Mouse (Mus musculus): ENCODE measurements around the gene Sct. TPM values are rescaled to one million over a fixed set of nuclear protein-coding genes. Genes with fewer than 3 reads are reported as not detected.

Sct gene
- polyA plus RNA-seq, 1 experiment from 2014 or later, result 0.64 TPM

Other genes starting within 250 kb of the Sct start
- gene B4galnt4, start 218.0 kb downstream of the Sct start, polyA plus RNA-seq (2016; fragmentation: Nextera tagmentation; extraction: Ambion mirVana), result 2.0 and 2.5 TPM in 2 replicates
- gene Pkp3, start 200.9 kb downstream of the Sct start, polyA plus RNA-seq (2016; fragmentation: Nextera tagmentation; extraction: Ambion mirVana), result 0.41 and 0.50 TPM in 2 replicates
- 2.2 and 2.9 TPM in 2 replicates for gene Sigirr, start 178.6 kb downstream of the Sct start, polyA plus RNA-seq (2016; fragmentation: Nextera tagmentation; extraction: Ambion mirVana)
- 0.09 and 0.30 TPM in 2 replicates for gene Ano9, start 161.3 kb downstream of the Sct start, polyA plus RNA-seq (2016; fragmentation: Nextera tagmentation; extraction: Ambion mirVana)
- 58.0 and 65.9 TPM in 2 replicates for gene Ptdss2, start 156.8 kb downstream of the Sct start, polyA plus RNA-seq (2016; fragmentation: Nextera tagmentation; extraction: Ambion mirVana)
- 82.4 and 88.2 TPM in 2 replicates for gene Rnh1, start 106.3 kb downstream of the Sct start, polyA plus RNA-seq (2016; fragmentation: Nextera tagmentation; extraction: Ambion mirVana)
- 74.1 and 78.2 TPM in 2 replicates for gene Hras, start 85.1 kb downstream of the Sct start, polyA plus RNA-seq (2016; fragmentation: Nextera tagmentation; extraction: Ambion mirVana)
- gene Lrrc56, start 85.0 kb downstream of the Sct start, polyA plus RNA-seq (2016; fragmentation: Nextera tagmentation; extraction: Ambion mirVana), result 2.5 and 3.5 TPM in 2 replicates
- 1.3 and 1.4 TPM in 2 replicates for gene Lmntd2, start 65.1 kb downstream of the Sct start, polyA plus RNA-seq (2016; fragmentation: Nextera tagmentation; extraction: Ambion mirVana)
- gene Rassf7, start 63.3 kb downstream of the Sct start, polyA plus RNA-seq (2016; fragmentation: Nextera tagmentation; extraction: Ambion mirVana), result 12.9 and 16.2 TPM in 2 replicates
- 56.4 and 59.3 TPM in 2 replicates for gene Phrf1, start 50.3 kb downstream of the Sct start, polyA plus RNA-seq (2016; fragmentation: Nextera tagmentation; extraction: Ambion mirVana)
- 1.1 and 1.7 TPM in 2 replicates for gene Irf7, start 12.7 kb downstream of the Sct start, polyA plus RNA-seq (2016; fragmentation: Nextera tagmentation; extraction: Ambion mirVana)
- gene Cdhr5, start 2.3 kb downstream of the Sct start, polyA plus RNA-seq (2016; fragmentation: Nextera tagmentation; extraction: Ambion mirVana), result not detected in 2 replicates
- gene Drd4, start 12.9 kb upstream of the Sct start, polyA plus RNA-seq (2016; fragmentation: Nextera tagmentation; extraction: Ambion mirVana), result 0.06 and 0.15 TPM in 2 replicates
- 34.3 and 35.6 TPM in 2 replicates for gene Deaf1, start 48.6 kb upstream of the Sct start, polyA plus RNA-seq (2016; fragmentation: Nextera tagmentation; extraction: Ambion mirVana)
- gene Tmem80, start 48.6 kb upstream of the Sct start, polyA plus RNA-seq (2016; fragmentation: Nextera tagmentation; extraction: Ambion mirVana), result 37.4 and 40.1 TPM in 2 replicates
- gene Eps8l2, start 59.7 kb upstream of the Sct start, polyA plus RNA-seq (2016; fragmentation: Nextera tagmentation; extraction: Ambion mirVana), result 0.73 and 1.3 TPM in 2 replicates
- gene Taldo1, start 113.1 kb upstream of the Sct start, polyA plus RNA-seq (2016; fragmentation: Nextera tagmentation; extraction: Ambion mirVana), result 276 and 284 TPM in 2 replicates
- gene Gatd1, start 135.0 kb upstream of the Sct start, polyA plus RNA-seq (2016; fragmentation: Nextera tagmentation; extraction: Ambion mirVana), result 25.5 and 26.7 TPM in 2 replicates
- 13.9 and 14.6 TPM in 2 replicates for gene Cend1, start 150.4 kb upstream of the Sct start, polyA plus RNA-seq (2016; fragmentation: Nextera tagmentation; extraction: Ambion mirVana)
- 19.3 and 20.7 TPM in 2 replicates for gene Slc25a22, start 158.8 kb upstream of the Sct start, polyA plus RNA-seq (2016; fragmentation: Nextera tagmentation; extraction: Ambion mirVana)
- 12.0 and 14.3 TPM in 2 replicates for gene Pidd1, start 164.9 kb upstream of the Sct start, polyA plus RNA-seq (2016; fragmentation: Nextera tagmentation; extraction: Ambion mirVana)
- 867 and 941 TPM in 2 replicates for gene Rplp2, start 168.2 kb upstream of the Sct start, polyA plus RNA-seq (2016; fragmentation: Nextera tagmentation; extraction: Ambion mirVana)
- 42.3 and 43.3 TPM in 2 replicates for gene Pnpla2, start 176.1 kb upstream of the Sct start, polyA plus RNA-seq (2016; fragmentation: Nextera tagmentation; extraction: Ambion mirVana)
- 16.6 and 17.5 TPM in 2 replicates for gene Cracr2b, start 182.0 kb upstream of the Sct start, polyA plus RNA-seq (2016; fragmentation: Nextera tagmentation; extraction: Ambion mirVana)
- gene Cd151, start 188.3 kb upstream of the Sct start, polyA plus RNA-seq (2016; fragmentation: Nextera tagmentation; extraction: Ambion mirVana), result 27.4 and 30.6 TPM in 2 replicates
- 60.7 and 64.7 TPM in 2 replicates for gene Polr2l, start 196.0 kb upstream of the Sct start, polyA plus RNA-seq (2016; fragmentation: Nextera tagmentation; extraction: Ambion mirVana)
- 57.5 and 57.6 TPM in 2 replicates for gene Tspan4, start 196.1 kb upstream of the Sct start, polyA plus RNA-seq (2016; fragmentation: Nextera tagmentation; extraction: Ambion mirVana)

Measured in heart, embryonic 12.5 days (tissue).